Mouse (Mus musculus) spleen, adult 2 months (tissue): ENCODE results near the gene Trim40. TPM values are rescaled to one million over a fixed set of nuclear protein-coding genes. Genes with fewer than 3 reads are reported as not detected.

Source experiments
- DNase-seq, 2 experiments: peaks; one replicate each; pipeline versions ENCODE4 v3.0.0 to v3.0.0-alpha.2; 2012 to 2021; ENCODE audit warnings: low spot score in 2 of 2, low read depth in 1 of 2
- H3K27ac ChIP-seq: fragments of 200-500 bp; 2 replicates; pipeline ENCODE4 v1.5.1; 2012; ENCODE audit warnings: low read length, inconsistent platforms; ENCODE audit not compliant: insufficient read depth
- H3K27me3 ChIP-seq: fragments of 200-500 bp; 2 replicates; pipeline ENCODE4 v1.6.1; 2012; ENCODE audit warnings: mild to moderate bottlenecking, moderate library complexity, low read length, inconsistent platforms; ENCODE audit not compliant: control insufficient read depth, insufficient read depth
- H3K36me3 ChIP-seq: fragments of 200-500 bp; 2 replicates; pipeline ENCODE4 v1.6.1; 2012; ENCODE audit warnings: mild to moderate bottlenecking, low read length, inconsistent platforms; ENCODE audit not compliant: control insufficient read depth, insufficient read depth
- H3K4me1 ChIP-seq: fragments of 200-500 bp; 2 replicates; pipeline ENCODE4 v1.6.1; 2011; ENCODE audit warnings: inconsistent platforms; ENCODE audit not compliant: control insufficient read depth, insufficient read depth, insufficient read length
- H3K4me3 ChIP-seq: fragments of 200-500 bp; 2 replicates; pipeline ENCODE4 v1.5.1; 2011; ENCODE audit warnings: mild to moderate bottlenecking, inconsistent platforms; ENCODE audit not compliant: insufficient read depth, insufficient read length; ENCODE audit errors: extremely low read depth
- CTCF ChIP-seq: fragments of 200-500 bp; IDR thresholded peaks from 2 replicates; pipeline ENCODE4 v1.5.1; 2011; ENCODE audit warnings: mild to moderate bottlenecking, inconsistent platforms; ENCODE audit not compliant: insufficient read depth, insufficient read length, insufficient replicate concordance; ENCODE audit errors: extremely low read depth
- POLR2A ChIP-seq: fragments of 200-500 bp; IDR thresholded peaks from 2 replicates; pipeline ENCODE4 v1.6.1; 2011; ENCODE audit warnings: low read depth, low read length, inconsistent platforms
- WGBS: fragments of 180-500 bp; shearing (Covaris S2); methylation state at CpG from one replicate; pipeline ENCODE4 v1.1.7; 2018; 5-methylcytosine and 5-hydroxymethylcytosine counted together
- polyA plus RNA-seq: library from polyadenylated mRNA; depleted of rRNA; stranded (reverse); fragments of >200 nt; gene quantifications from 2 replicates; pipeline ENCODE4 v1.2.3, GENCODE M21; 2012; rRNA removed

Gene Trim40
- 0.19 TPM in 1 of 2 replicates, not detected in the other for polyA plus RNA-seq

DNA sequence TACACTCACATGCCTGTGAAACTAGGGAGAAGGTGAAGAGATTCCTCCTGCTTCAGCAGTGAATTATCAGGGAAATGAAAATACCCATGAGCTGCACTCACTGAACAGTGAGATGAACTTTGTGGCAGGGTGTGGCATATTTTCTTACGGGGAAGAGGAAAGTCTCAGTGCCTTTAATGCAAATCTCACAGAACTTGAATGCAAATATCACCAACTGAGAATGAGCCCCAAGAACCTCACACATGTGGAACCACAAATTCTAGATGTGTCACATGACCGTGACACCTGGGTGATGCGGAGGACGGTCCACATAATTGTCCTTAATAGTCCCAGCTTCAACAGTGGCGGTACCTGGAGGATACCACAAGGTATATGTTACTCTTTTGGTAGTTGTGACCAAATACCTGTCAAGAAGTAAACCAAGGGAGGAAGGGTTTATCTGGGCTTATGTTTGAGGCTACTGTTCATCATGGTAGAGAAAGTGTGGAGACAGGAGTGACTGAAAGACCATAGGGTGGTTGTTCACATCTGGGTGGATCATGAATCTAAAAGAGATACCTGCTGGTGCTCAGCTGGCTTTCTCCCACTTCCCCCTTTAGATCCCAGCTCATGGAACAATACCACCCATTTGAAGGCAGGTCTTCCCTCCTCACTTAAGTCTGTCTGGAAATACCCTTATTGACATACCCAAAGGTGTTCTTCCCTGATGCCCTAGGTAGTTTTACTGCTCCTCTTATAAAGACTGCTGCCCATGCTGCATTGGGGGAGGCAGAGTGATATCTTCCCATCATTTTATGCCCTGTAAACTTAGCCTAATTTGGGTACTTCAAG lies at the start of gene Trim40:
Gene Trim40 (minus strand): TSS at position 51 of the 831 bp plus-strand sequence.
- Histone ChIP-seq H3K4me3 (no peak within 1 kb of the TSS), H3K27me3 (no peaks in the 10 kb centered on the region), H3K27ac (no peak within 1 kb of the TSS), H3K4me1 (no peaks in the 10 kb centered on the region), H3K36me3 (no peaks in the 10 kb centered on the region)
- no peak for DNase-seq
- TF ChIP-seq CTCF: no peak
- no peak for TF ChIP-seq POLR2A
- 81% methylated on average over 5 of the region's 5 CpGs for WGBS

DNA sequence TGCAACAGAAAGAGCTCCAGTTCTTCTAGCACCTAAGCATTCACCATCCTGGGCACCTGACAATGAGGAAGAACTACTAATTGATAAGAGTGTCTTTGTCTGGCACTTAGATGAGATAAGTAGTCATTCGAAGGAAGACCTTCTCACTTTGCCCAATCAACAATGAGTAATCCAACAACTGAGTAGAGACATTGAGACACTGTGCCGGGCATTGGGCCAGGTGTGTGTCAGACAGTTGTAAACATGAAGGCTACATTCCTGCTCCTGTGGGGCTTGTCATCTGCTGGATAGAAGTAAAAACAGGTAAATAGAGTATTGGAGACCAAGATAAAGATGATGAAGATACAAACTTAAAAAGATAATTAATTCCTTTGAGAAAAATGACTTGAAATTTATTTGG lies 48.1 kb upstream of the Trim40 start:
- H3K4me1 ChIP-seq: no peaks in the 10 kb centered on the region
- 84% methylated on average over 2 of the region's 2 CpGs for WGBS
- no peak for TF ChIP-seq POLR2A
- TF ChIP-seq CTCF: no peak

DNA sequence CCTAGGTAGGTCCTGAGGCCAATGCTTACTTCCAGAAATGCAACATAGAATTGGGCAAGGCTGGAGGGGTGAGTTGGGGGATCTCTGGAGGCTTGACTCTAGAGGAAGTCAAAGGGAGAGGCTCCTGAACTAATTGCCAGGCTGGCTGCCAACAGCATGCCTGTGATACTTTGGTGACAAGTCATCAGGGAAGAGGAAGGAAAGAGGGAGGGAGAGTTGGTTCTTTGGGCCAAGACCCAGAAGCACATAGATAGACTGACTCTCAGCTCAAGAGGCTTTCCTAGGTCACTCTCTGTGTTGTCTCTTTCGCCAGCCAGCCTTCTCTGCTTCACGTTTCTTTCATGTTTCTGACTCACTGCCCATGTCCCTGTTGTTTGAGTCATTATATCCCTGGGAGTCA lies 41.9 kb upstream of the Trim40 start:
- no peak for DNase-seq
- H3K4me3 ChIP-seq: no peak overlapping the region
- H3K4me1 ChIP-seq: no peaks in the 10 kb centered on the region
- 67% methylated on average over 2 of the region's 2 CpGs for WGBS
- H3K27me3 ChIP-seq: no peaks in the 10 kb centered on the region
- no peaks in the 10 kb centered on the region for H3K36me3 ChIP-seq
- no peak overlapping the region for H3K27ac ChIP-seq
- no peak for TF ChIP-seq POLR2A
- TF ChIP-seq CTCF: no peak

More for the DNA sequence above, 48.1 kb upstream of the Trim40 start:
- H3K27me3 ChIP-seq: peaks cover 3% of the 10 kb centered on the region
- H3K36me3 ChIP-seq: no peaks in the 10 kb centered on the region
- no peak overlapping the region for H3K4me3 ChIP-seq
- no peak overlapping the region for H3K27ac ChIP-seq
- no peak for DNase-seq

DNA sequence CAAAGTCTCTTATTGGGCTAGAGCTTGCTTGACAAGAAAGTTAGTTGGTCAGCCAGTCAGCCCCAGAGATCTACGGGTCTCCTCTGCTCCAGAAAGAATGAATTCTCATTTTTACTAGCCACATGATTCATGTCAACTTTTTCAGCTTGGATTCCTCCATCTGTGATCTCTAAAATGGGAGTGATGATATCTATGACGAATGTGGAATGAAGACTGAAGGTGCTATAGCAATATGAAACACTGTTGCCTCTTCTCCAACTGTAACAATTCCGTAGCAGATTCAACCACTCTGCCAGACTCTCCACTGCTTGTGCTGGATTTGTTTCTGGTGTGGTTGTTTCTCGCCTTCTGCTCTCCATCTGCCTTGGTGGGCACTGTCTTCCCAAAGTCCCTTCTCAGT lies 41.2 kb upstream of the Trim40 start:
- no peaks in the 10 kb centered on the region for H3K36me3 ChIP-seq
- 91% methylated on average over 4 of the region's 4 CpGs for WGBS
- TF ChIP-seq CTCF: no peak
- TF ChIP-seq POLR2A: no peak
- no peak overlapping the region for H3K4me3 ChIP-seq
- H3K27me3 ChIP-seq: no peaks in the 10 kb centered on the region
- H3K4me1 ChIP-seq: no peaks in the 10 kb centered on the region
- DNase-seq: no peak
- no peak overlapping the region for H3K27ac ChIP-seq

DNA sequence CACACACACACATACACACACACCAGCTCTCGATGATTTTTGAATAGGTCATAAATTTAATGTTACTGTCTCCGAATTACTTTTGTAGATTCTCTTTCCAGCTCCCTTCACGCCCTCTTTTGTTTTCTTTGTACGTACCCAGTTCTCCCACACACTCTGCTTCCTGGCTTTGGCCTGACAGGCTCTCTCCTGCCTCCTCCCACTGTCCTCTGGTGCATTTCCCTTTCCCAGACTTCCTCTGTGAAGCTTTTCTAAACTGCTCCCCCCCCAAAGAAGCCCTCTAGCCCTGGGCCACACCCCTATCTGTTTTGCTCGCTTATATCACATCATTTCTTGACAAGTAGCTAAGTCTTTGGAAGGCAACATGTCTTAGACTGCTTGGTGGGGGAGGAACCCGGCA lies 40.3 kb upstream of the Trim40 start:
- no peak overlapping the region for H3K27ac ChIP-seq
- no peak overlapping the region for H3K4me3 ChIP-seq
- no peaks in the 10 kb centered on the region for H3K4me1 ChIP-seq
- WGBS: 74% methylated on average over 6 of the region's 6 CpGs
- H3K27me3 ChIP-seq: no peaks in the 10 kb centered on the region
- no peak for TF ChIP-seq POLR2A
- no peak for TF ChIP-seq CTCF
- DNase-seq: no peak
- H3K36me3 ChIP-seq: no peaks in the 10 kb centered on the region

DNA sequence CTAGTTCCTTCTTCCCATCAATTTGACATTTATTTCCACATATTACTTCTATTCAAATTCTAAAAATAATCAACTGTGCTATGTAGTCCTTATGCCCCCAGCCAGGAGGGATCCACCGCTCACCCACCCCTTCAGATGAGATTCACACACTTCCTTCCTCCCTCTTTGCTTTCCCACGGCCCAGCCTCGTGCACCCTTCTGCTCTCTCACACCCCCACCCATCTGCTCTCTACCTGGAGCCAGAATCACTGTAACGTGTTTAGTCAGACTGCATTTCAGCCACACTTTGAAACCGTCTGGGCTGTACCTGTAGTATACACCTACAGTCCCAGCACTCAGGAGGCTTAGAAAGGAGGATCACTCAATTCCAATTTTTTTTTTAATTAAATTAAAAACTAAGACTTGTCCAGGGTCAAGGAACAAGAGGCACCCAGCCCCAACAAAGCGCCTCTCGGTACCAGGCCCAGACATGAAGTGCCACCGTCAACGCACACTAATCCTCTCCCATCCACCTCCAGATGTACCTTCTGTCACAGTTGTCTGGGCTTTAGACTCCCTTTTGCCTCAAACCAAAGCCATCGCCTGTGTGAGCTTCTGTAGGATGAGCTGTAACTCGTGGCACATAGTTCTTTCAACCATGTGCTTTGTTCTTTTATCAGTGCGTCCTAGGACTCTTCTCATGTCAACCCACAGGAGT lies 39.5 kb upstream of the Trim40 start:
- Histone ChIP-seq H3K27me3 (no peaks in the 10 kb centered on the region), H3K27ac (no peak overlapping the region), H3K4me3 (no peak overlapping the region), H3K36me3 (no peaks in the 10 kb centered on the region), H3K4me1 (no peaks in the 10 kb centered on the region)
- TF ChIP-seq POLR2A (no peak), CTCF (no peak)
- 64% methylated on average over 12 of the region's 12 CpGs for WGBS
- DNase-seq: no peak
